Mouse (Mus musculus): ENCODE measurements around the gene Gm3453.
A peak's percentile ranks its signal among the peaks of the same experiment; 100 is the strongest.
"Not testable (repeated sequence)": the region's sequence is repeated elsewhere in the genome, so short reads cannot be mapped to it uniquely, and the experiment has no call there.

Gene Gm3453

GRCm38 (mm10) chr14:5979037-5979436 is at the start of gene Gm3453:
Gene Gm3453, minus strand, starts transcription at chr14:5979137.
- not testable (repeated sequence) for DNase-seq

GRCm38 (mm10) chr14:5987136-5987535 is 8.2 kb upstream of the Gm3453 start:
- not testable (repeated sequence) for DNase-seq

- DNase-seq: peak; percentile 8
Measured at GRCm38 (mm10) chr14:5962441-5962840, 16.5 kb downstream of the Gm3453 start.

GRCm38 (mm10) chr14:5961635-5962034 is 17.3 kb downstream of the Gm3453 start, which contains the start of gene Gm3248:
Gene Gm3248, minus strand, starts transcription at chr14:5961745.
- DNase-seq: peak; percentile 23

- DNase-seq: peak; percentile 10
Measured at GRCm38 (mm10) chr14:5961102-5961501, 17.8 kb downstream of the Gm3453 start.

GRCm38 (mm10) chr14:5960479-5960878 is 18.5 kb downstream of the Gm3453 start:
- DNase-seq: peak; percentile 5

- not testable (repeated sequence) for DNase-seq
Measured at GRCm38 (mm10) chr14:5923276-5923675, 55.7 kb downstream of the Gm3453 start.
